Mouse (Mus musculus): ENCODE measurements around the gene Fut1. TPM values are rescaled to one million over a fixed set of nuclear protein-coding genes. Genes with fewer than 3 reads are reported as not detected.

The Fut1 gene
- total RNA-seq, 2 experiments from 2014 or later: 0.21 TPM; not detected in 1

GRCm38 (mm10) chr7:45597527-45597926 is 19.6 kb upstream of the Fut1 start:
- intact Hi-C loops (cut with DNase I): no loop called here
- no peak for DNase-seq (ENCODE audit: low spot score in 2 of 2)

- no peak for DNase-seq (ENCODE audit: low spot score in 2 of 2)
- intact Hi-C loops (cut with DNase I): no loop called here
Observed at GRCm38 (mm10) chr7:45598960-45599879, 17.9 kb upstream of the Fut1 start.

- intact Hi-C loops (cut with DNase I): loop anchor here (5.0 kb wide), 1 partner anchor 77 kb away; the partner anchor contains the start of gene Ntn5
- DNase-seq (ENCODE audit: low spot score in 2 of 2): no peak
Observed at GRCm38 (mm10) chr7:45605704-45606289, 11.3 kb upstream of the Fut1 start.

GRCm38 (mm10) chr7:45609511-45609910 is 7.6 kb upstream of the Fut1 start:
- no peak for DNase-seq (ENCODE audit: low spot score in 2 of 2)
- intact Hi-C loops (cut with DNase I): loop anchor here (5.0 kb wide), 1 partner anchor 73 kb away; the partner anchor contains the start of gene Ntn5

GRCm38 (mm10) chr7:45616277-45616676 is 812 bp upstream of the Fut1 start:
- DNase-seq (ENCODE audit: low spot score in 2 of 2): no peak
- intact Hi-C loops (cut with DNase I): no loop called here

- no peak for DNase-seq (ENCODE audit: low spot score in 2 of 2)
- intact Hi-C loops (cut with DNase I): no loop called here
Observed at GRCm38 (mm10) chr7:45618316-45618715, 1.2 kb downstream of the Fut1 start.

GRCm38 (mm10) chr7:45619592-45619991 is 2.5 kb downstream of the Fut1 start:
- intact Hi-C loops (cut with DNase I): no loop called here
- no peak for DNase-seq (ENCODE audit: low spot score in 2 of 2)

- DNase-seq (ENCODE audit: low spot score in 2 of 2): no peak
- intact Hi-C loops (cut with DNase I): no loop called here
Observed at GRCm38 (mm10) chr7:45621443-45621842, 4.4 kb downstream of the Fut1 start, which contains the start of gene Izumo1. TSS of gene Izumo1 (plus strand) at chr7:45621811.

GRCm38 (mm10) chr7:45623507-45623906 is 6.4 kb downstream of the Fut1 start:
- DNase-seq (ENCODE audit: low spot score in 2 of 2): no peak
- intact Hi-C loops (cut with DNase I): no loop called here

GRCm38 (mm10) chr7:45624718-45625117 is 7.6 kb downstream of the Fut1 start:
- intact Hi-C loops (cut with DNase I): no loop called here
- no peak for DNase-seq (ENCODE audit: low spot score in 2 of 2)

GRCm38 (mm10) chr7:45625481-45625880 is 8.4 kb downstream of the Fut1 start:
- DNase-seq (ENCODE audit: low spot score in 2 of 2): no peak
- intact Hi-C loops (cut with DNase I): no loop called here

GRCm38 (mm10) chr7:45626571-45627076 is 9.5 kb downstream of the Fut1 start:
- intact Hi-C loops (cut with DNase I): no loop called here
- DNase-seq (ENCODE audit: low spot score in 2 of 2): no peak

- DNase-seq (ENCODE audit: low spot score in 2 of 2): no peak
- intact Hi-C loops (cut with DNase I): no loop called here
Observed at GRCm38 (mm10) chr7:45627261-45627660, 10.2 kb downstream of the Fut1 start, which contains the start of gene Rasip1. TSS of gene Rasip1 (plus strand) at chr7:45627488.

- peak; percentile 79 to 84 for DNase-seq (ENCODE audit: low spot score in 2 of 2)
- intact Hi-C loops (cut with DNase I): no loop called here
Observed at GRCm38 (mm10) chr7:45628364-45629294, 11.5 kb downstream of the Fut1 start.

- no peak for DNase-seq (ENCODE audit: low spot score in 2 of 2)
- intact Hi-C loops (cut with DNase I): no loop called here
Observed at GRCm38 (mm10) chr7:45630064-45630907, 13.2 kb downstream of the Fut1 start.

- DNase-seq (ENCODE audit: low spot score in 2 of 2): peak in 1 of 2 experiments; percentile 44
- intact Hi-C loops (cut with DNase I): no loop called here
Observed at GRCm38 (mm10) chr7:45632499-45632898, 15.4 kb downstream of the Fut1 start.

- no peak for DNase-seq (ENCODE audit: low spot score in 2 of 2)
- intact Hi-C loops (cut with DNase I): no loop called here
Observed at GRCm38 (mm10) chr7:45634946-45635681, 18.0 kb downstream of the Fut1 start.

Measured in left cerebral cortex, postnatal 25 days (tissue).